Mouse (Mus musculus) bone marrow macrophage, adult 2 months (primary cell): ENCODE results near the gene Vdr.

Experiments
- CTCF ChIP-seq: IDR thresholded peaks from 2 replicates; pipeline ENCODE4 v1.5.1; 2012; ENCODE audit warnings: low read depth, mild to moderate bottlenecking, low read length, moderate library complexity
- POLR2A ChIP-seq: IDR thresholded peaks from 2 replicates; pipeline ENCODE4 v1.6.1; 2012; ENCODE audit warnings: mild to moderate bottlenecking, low read depth, low read length, borderline replicate concordance

GRCm38 (mm10) chr15:97816199-97816994 lies 94.0 kb downstream of the Vdr start:
- no peak for TF ChIP-seq CTCF
- no peak for TF ChIP-seq POLR2A
